Mouse (Mus musculus) left cerebral cortex, adult 18-20 months (tissue): ENCODE results near the gene Vps51. TPM values are rescaled to one million over a fixed set of nuclear protein-coding genes. Genes with fewer than 3 reads are reported as not detected.
A peak's percentile ranks its signal among the peaks of the same experiment; 100 is the strongest.

Experiments
- DNase-seq, 2 experiments: peaks; one replicate each; pipeline ENCODE4 v3.0.0; 2021 to 2022; ENCODE audit warnings: low spot score in 2 of 2, mixed read lengths in 1 of 2
- total RNA-seq, 2 experiments: library from RNA; stranded (reverse); gene quantifications; 2 replicates each; pipeline ENCODE4 v1.2.3; 2021

The Vps51 gene
- total RNA-seq, 2 experiments from 2014 or later = 78.5 to 94.4 TPM

- DNase-seq = peak; percentile 95 to 96
Observed at GRCm38 (mm10) chr19:6084478-6085248, 7.6 kb upstream of the Vps51 start, which contains the start of the genes Zfpl1 and Cdca5. Gene Zfpl1 (minus strand): TSS chr19:6084956. Gene Cdca5 (plus strand): TSS chr19:6084983.

- DNase-seq = no peak
Observed at GRCm38 (mm10) chr19:6082156-6082555, 5.1 kb upstream of the Vps51 start, which contains the start of gene Gm28374. Gene Gm28374 (minus strand): TSS chr19:6082256.

GRCm38 (mm10) chr19:6079983-6080480 is 3.0 kb upstream of the Vps51 start, which contains the start of gene Tmem262:
Gene Tmem262 (plus strand): TSS chr19:6080033.
- DNase-seq = no peak

GRCm38 (mm10) chr19:6073889-6074288 is 3.1 kb downstream of the Vps51 start:
- no peak for DNase-seq

- no peak for DNase-seq
Observed at GRCm38 (mm10) chr19:6071261-6071660, 5.8 kb downstream of the Vps51 start.

GRCm38 (mm10) chr19:6070571-6071250 is 6.3 kb downstream of the Vps51 start:
- no peak for DNase-seq

GRCm38 (mm10) chr19:6069851-6070250 is 7.2 kb downstream of the Vps51 start:
- DNase-seq = no peak

GRCm38 (mm10) chr19:6068951-6069350 is 8.1 kb downstream of the Vps51 start:
- DNase-seq = no peak

- peak; percentile 78 to 87 for DNase-seq
Observed at GRCm38 (mm10) chr19:6067724-6068415, 9.2 kb downstream of the Vps51 start, which contains the start of gene Tm7sf2. Gene Tm7sf2 (minus strand): TSS chr19:6068373.

- peak; percentile 82 to 87 for DNase-seq
Observed at GRCm38 (mm10) chr19:6067011-6067723, 9.9 kb downstream of the Vps51 start.

- no peak for DNase-seq
Observed at GRCm38 (mm10) chr19:6066571-6066970, 10.5 kb downstream of the Vps51 start.

- no peak for DNase-seq
Observed at GRCm38 (mm10) chr19:6063081-6063480, 13.9 kb downstream of the Vps51 start.

GRCm38 (mm10) chr19:6062418-6062817 is 14.6 kb downstream of the Vps51 start:
- DNase-seq = no peak

- peak; percentile 26 to 43 for DNase-seq
Observed at GRCm38 (mm10) chr19:6061641-6062302, 15.3 kb downstream of the Vps51 start.

- peak; percentile 94 to 95 for DNase-seq
Observed at GRCm38 (mm10) chr19:6061021-6061533, 16.0 kb downstream of the Vps51 start, which contains the start of gene Znhit2. Gene Znhit2 (plus strand): TSS chr19:6061192.

GRCm38 (mm10) chr19:6058966-6059365 is 18.1 kb downstream of the Vps51 start:
- DNase-seq = no peak

- DNase-seq = no peak
Observed at GRCm38 (mm10) chr19:6058513-6058912, 18.5 kb downstream of the Vps51 start.

- DNase-seq = peak; percentile 99 to 100
Observed at GRCm38 (mm10) chr19:6057313-6058096, 19.5 kb downstream of the Vps51 start, which contains the start of the genes Mrpl49 and Fau. Gene Mrpl49 (minus strand): TSS chr19:6057785. Gene Fau (plus strand): TSS chr19:6057844.

- no peak for DNase-seq
Observed at GRCm38 (mm10) chr19:6056696-6057095, 20.3 kb downstream of the Vps51 start.
